Mouse (Mus musculus): Measurements from ENCODE around the gene Ugt1a8.

Gene Ugt1a8

DNA sequence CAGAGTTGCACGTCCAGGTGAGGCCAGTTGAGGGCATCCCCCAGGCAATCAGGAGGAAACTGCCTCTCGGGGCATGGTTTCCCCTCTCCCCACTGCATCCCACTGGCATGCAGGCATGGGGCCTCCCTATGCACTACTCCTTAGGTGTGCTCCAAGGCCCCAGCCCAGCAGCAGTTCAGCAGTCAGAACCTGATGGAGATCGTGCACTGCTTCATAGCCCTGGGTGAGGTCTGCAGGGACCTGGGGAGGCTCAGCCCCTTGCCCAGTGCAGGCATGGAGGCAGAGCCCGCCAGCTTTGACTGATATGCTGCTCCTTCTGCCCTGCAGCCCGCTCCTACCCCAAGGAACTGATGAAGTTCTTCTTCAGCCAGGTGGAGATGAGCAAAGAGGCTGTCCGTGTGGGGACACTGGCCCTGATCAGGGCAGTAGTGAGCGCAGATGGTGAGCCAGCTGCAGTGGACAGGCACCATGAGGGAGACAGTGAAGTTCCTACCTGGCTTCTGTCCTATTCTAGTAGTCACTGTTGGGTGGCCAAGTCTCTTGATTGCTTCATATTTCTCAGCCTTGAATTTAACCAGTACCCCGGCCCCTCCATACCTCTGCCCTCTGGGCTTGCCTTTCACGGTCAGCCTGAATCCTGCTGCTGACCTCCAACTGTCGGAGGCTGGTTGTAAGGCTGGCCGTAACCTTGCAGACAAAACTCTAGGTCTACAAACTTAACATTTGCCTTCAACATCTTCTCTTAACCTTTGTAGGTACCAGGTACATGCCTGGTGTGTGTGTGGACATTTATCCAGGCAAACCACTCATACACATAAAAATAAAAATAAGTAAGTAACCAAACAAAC lies 147.7 kb downstream of the Ugt1a8 start:
- no peak for DNase-seq (ENCODE audit: low read depth, low spot score)

DNA sequence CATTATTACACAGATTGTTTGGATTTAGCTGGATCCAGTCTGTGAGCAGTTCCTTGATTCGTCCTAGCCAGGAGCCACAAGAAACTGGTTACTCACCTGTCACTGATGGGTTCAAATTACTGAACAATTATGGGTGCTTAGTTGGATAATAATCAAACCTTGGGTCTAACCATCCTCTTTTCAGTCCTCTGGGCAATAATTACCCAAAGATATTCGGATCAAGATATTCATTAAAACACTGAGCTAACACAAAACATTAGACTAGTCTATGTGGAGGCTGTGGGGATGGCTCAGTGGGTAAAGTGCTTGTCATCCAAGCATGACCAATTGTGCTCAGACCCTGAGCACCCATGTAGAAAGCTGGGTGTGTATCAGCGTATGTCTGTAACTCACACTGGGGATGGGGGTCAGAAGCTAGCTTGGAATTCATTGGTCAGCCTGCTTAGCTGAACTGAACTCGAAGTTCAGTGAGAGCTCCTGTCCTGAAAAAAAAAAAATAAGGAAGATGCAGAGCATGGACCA lies 148.3 kb downstream of the Ugt1a8 start:
- no peak for DNase-seq (ENCODE audit: low read depth, low spot score)

GRCm38 (mm10) chr1:88237311-88237710 lies 149.7 kb downstream of the Ugt1a8 start:
- no peak for DNase-seq (ENCODE audit: low read depth, low spot score)

DNA sequence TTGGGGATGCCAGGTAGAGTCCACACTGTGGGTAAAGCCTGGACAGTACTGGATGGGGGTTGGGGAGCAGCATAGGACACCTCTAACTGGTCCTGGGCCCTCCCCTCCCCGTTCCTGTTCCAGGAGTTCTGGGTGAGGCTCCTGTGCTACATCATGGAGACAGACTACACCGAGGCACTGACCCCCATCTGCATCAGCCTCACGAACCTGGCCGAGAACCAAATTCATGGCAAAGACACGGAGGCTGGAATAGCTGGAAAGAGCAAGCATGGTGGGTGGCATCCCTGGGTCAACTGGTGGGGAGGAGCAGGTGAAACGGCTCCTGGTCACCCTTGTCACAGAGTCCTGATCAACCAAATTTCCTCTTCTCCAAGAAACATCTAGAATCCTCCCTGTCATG lies 151.2 kb downstream of the Ugt1a8 start:
- DNase-seq (ENCODE audit: low read depth, low spot score) = no peak

- no peak for DNase-seq (ENCODE audit: low read depth, low spot score)
Observed at GRCm38 (mm10) chr1:88240072-88240471, 152.5 kb downstream of the Ugt1a8 start.

DNA sequence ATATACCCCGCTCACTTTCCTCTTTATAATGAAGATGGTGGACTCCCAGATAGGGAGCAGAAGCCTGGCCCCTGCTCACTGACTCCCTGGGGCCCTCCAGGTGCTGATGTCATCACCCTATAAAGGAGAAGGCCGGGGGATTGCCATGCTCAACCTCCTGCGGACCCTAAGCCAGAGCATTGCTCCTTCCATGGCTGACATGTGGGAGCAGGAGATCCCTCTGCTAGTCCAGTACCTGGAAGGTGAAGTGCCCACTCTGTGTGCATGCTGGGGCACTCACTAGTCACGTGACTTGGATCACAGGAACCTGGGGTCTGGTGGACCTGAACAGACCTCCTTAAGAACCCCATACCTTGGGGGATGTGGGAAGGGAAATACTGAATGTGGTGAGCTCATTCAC lies 153.0 kb downstream of the Ugt1a8 start:
- DNase-seq (ENCODE audit: low read depth, low spot score) = no peak

- no peak for DNase-seq (ENCODE audit: low read depth, low spot score)
Observed at GRCm38 (mm10) chr1:88243861-88244260, 156.2 kb downstream of the Ugt1a8 start.

DNA sequence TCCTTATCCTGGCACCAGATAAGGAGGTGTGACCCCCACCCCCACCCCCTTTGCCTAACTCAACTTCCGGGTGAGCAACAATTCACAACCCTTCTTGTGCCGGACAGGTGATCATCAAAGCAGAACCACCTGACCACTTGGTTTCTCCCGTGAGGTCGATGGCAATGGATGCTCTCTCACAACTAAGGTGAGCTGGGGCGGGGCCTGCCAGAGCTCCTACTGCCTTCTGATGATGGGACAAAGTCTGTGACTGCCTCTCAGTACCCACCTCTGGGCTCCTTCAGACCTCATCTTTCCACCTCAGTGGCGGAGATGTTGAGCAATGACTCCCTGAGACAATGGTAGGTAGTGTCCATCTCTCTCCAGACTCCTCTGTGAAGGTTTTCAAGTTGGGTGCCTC lies 158.3 kb downstream of the Ugt1a8 start:
- DNase-seq (ENCODE audit: low read depth, low spot score) = no peak

DNA sequence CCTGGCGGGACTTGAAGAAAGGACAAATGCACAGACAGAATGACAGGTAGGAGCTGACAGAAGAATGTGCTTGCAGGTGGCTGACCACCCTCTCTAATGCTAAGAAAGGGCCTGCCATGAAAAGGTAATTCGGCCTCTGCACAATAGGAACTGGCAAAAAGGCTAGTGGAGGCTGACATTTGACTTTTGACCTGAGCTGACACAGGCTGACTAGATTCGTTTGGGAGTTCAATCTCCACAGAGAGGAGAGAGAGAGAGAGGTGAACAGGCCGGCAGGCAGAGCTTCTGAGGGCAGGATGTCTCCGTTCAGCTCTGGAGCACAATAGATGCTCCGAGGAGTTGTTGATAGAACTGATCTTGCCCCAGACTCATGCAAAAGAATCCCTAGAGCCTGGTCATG lies 158.8 kb downstream of the Ugt1a8 start:
- no peak for DNase-seq (ENCODE audit: low read depth, low spot score)

DNA sequence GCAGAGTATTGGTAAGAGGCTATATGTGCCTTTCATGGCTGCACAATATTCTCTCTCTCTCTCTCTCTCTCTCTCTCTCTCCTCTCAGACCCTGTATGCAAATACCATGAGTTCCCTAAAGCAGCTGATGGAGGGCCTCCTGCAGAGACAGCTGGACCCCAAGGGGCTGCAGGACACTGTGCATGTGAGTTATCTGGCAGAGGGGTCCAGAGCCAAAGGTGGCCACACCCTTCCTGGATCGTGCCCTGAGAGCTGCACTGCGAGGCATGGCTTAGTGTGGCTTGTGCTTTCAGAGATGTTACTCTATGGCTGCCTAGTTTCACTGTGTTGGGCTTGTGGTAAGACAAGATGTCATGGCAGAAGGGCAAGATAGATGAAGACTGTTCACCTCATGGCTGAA lies 160.0 kb downstream of the Ugt1a8 start:
- no peak for DNase-seq (ENCODE audit: low read depth, low spot score)

DNA sequence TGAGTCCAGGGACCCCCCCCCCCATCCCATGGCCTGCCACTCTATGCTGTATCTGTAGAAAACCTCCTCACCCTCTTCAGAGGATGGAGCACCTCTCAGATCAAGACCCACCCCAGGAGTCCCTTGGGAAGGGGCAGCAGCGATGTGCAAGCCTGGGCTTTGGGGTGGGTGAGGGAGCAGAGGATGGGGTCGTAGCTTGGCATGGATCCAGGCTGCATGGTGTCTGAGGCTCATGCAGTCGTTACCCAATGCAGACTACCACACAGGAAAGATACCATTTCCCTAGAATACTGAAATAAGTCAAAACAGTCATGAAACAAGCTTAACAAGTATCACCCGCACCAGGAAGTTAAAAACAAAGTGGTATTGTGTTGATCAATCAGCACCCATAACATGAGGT lies 161.0 kb downstream of the Ugt1a8 start:
- DNase-seq (ENCODE audit: low read depth, low spot score) = no peak

- no peak for DNase-seq (ENCODE audit: low read depth, low spot score)
Observed at GRCm38 (mm10) chr1:88249596-88249995, 162.0 kb downstream of the Ugt1a8 start.

DNA sequence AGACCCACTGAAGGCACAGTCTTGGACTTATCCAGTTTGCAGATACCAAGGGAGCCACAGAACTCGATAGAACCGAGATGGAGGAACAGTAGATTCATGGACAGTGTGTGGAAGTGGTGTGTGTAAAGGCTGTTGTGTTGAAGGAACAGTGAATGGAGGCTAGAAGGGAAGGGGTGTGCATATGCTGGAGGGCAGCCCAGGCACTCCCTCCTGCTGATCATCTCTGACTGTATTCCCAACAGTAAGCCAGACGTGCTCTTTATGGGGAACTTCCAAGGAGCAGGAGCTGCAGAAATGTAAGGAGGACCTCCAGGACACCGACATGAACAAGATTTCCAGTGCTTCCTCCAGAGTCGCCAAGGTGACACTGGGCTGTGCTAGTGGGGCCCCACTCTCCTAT lies 162.4 kb downstream of the Ugt1a8 start:
- DNase-seq (ENCODE audit: low read depth, low spot score) = no peak

DNA sequence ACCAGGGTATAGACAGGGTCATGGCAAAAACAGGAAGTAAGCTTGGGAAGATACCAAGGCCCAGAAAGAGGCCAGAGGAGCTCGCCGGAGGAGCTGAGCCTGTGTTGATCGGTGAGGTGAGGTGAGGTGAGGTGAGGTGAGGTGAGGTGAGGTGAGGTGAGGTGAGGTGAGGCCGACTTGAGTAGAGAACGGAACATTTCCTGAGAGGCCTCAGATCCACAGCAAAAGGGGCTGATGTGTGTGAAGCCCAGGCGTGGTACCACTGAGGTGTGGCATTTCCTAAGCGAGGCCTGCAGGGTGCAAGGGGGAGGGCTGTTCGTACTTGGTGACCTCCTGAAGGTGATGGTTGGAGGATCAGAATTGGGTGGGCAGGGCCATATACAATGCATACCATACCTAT lies 165.5 kb downstream of the Ugt1a8 start:
- no peak for DNase-seq (ENCODE audit: low read depth, low spot score)

DNA sequence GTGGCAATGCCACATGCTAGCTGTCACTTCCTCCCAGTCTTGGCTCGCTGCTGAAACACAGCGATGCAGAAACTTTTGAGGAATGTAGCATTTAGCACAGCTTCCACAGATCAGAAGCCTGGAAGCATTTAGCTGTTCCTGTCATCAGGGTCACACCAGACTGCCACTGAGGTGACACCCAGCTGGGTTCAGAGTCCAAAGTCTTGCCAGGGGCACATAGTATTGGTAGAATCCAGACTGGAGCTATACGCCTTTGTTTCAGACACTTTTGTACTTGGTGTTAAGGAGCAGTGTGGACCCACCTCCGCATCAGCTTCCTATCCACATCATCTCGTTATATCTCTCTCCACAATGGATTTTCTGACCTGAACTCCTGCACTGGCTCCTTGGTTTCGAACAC lies 165.9 kb downstream of the Ugt1a8 start:
- no peak for DNase-seq (ENCODE audit: low read depth, low spot score)

- DNase-seq (ENCODE audit: low read depth, low spot score) = no peak
Observed at GRCm38 (mm10) chr1:88254793-88255465, 167.3 kb downstream of the Ugt1a8 start.

DNA sequence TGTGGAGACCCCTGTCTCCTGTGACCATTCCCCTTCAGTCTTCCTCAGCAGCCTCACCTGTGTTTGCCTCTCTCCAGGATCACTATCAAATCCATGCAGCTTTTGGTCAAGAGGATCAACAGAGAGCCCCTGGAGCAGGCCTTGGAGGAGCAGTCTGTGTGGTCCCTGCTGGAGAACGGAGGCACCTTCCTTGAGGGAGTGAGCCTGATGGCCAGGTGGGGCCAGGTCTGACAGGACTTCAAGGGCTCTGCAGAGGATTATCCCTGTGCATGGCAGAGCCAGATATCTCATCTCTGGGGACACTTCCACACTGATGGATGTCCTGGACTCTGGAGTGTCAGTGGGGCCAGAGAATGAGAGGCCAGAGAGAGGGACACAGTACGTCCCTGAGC lies 167.8 kb downstream of the Ugt1a8 start:
- no peak for DNase-seq (ENCODE audit: low read depth, low spot score)

DNA sequence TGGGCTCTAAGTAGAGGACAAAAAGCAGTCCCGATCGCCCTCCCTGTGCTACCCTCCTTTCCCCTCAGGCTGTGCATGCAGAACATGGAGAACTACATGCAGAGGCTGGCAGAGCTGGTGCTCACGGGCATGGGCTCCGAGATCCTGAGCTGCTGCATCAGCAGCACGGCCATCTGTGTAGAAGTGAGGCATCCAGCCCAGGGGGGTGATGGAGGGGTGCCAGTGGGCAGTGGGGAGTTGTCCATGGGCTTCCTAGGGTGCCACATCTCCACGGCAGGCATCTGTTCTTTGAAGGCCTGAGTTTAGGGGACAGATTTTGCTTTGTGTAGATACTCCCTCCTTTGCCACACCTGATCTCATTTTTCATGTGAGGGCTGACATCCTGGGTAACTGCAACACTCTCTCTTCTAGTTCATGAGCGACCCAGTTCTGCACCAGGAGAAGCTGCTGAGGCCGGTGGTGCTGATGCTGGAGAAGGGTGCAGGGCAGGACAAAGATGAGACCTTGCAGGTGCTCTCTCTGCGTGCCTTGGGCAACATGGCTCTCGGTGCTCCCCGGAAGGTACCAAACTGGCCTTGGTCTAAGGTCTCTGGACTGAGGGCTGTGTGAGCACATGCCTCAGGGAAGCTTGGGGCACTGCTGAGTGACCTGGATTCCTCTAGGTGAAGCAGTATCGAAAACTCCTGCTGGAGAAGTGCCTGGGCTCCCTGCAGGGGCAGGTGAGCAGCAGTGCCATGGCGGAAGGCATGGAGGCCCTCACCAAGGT lies 168.6 kb downstream of the Ugt1a8 start:
- DNase-seq (ENCODE audit: low read depth, low spot score) = no peak

- no peak for DNase-seq (ENCODE audit: low read depth, low spot score)
Observed at GRCm38 (mm10) chr1:88256886-88257663, 169.5 kb downstream of the Ugt1a8 start.

- no peak for DNase-seq (ENCODE audit: low read depth, low spot score)
Observed at GRCm38 (mm10) chr1:88257681-88258080, 170.1 kb downstream of the Ugt1a8 start.

GRCm38 (mm10) chr1:88258361-88258760 lies 170.7 kb downstream of the Ugt1a8 start:
- DNase-seq (ENCODE audit: low read depth, low spot score) = no peak
